Mouse (Mus musculus): Measurements from ENCODE around the gene Pkhd1.

- TF ChIP-seq CTCF (IDR thresholded peaks at IDR 0.05) (no peak), EP300 (IDR thresholded peaks at IDR 0.05) (no peak)
These were observed 599.5 kb downstream of the Pkhd1 start for GRCm38 (mm10) chr1:20018198-20018925.

Data from lung, postnatal 0 days (tissue).